Mouse (Mus musculus): ENCODE results near the gene Alg9. TPM values are rescaled to one million over a fixed set of nuclear protein-coding genes. Genes with fewer than 3 reads are reported as not detected.
A peak's percentile ranks its signal among the peaks of the same experiment; 100 is the strongest.

Alg9 gene
- polyA plus RNA-seq, 1 experiment, result 9.7 TPM

DNA sequence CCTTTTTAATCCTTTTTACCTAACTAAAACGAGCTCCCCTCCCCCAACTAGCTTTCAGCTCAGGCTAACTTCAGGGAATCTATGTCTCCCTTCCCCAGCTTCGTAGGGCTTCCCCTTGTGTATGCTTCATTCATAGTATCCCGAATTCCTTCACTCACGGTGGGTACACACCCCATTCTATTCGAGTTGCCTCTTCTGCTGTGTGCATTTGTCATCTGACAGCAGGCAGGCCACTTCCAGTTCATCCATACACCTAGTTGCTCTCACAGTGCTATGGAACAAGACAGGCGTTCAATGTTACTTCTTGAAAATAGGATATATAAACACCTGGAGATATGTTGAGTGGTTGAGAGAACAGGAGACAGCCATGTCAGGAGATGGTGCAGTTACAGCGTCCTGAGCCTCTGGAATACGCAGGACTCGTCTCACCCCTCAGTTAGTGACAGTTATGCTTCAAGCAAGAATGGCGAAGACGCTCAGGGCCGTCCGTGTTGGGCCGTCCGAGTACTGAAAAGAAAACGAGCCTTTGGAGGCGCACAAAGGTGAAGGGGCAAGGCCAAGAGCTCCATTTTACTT is 7.2 kb upstream of the Alg9 start:
- peak overlapping the region; percentile 94 for H3K4me3 ChIP-seq (replicated peaks; ENCODE audit: control insufficient read depth, low read depth, low read length)
- peaks cover 2% of the 10 kb centered on the region; the same call in 1 of the 2 replicates for H3K4me1 ChIP-seq (ENCODE audit: control insufficient read depth, insufficient read depth, low read length)
- WGBS, result 2% methylated on average over 17 of the region's 17 CpGs
- H3K27ac ChIP-seq (ENCODE audit: control insufficient read depth, insufficient read depth, low read depth, low read length, poor library complexity), result peak overlapping the region; percentile 93
- no peak for TF ChIP-seq POLR2A (IDR thresholded peaks at IDR 0.05; ENCODE audit: borderline replicate concordance, control insufficient read depth, low read depth, low read length)
- no peak for TF ChIP-seq CTCF (IDR thresholded peaks at IDR 0.05; ENCODE audit: control insufficient read depth, insufficient read depth, low read length)

DNA sequence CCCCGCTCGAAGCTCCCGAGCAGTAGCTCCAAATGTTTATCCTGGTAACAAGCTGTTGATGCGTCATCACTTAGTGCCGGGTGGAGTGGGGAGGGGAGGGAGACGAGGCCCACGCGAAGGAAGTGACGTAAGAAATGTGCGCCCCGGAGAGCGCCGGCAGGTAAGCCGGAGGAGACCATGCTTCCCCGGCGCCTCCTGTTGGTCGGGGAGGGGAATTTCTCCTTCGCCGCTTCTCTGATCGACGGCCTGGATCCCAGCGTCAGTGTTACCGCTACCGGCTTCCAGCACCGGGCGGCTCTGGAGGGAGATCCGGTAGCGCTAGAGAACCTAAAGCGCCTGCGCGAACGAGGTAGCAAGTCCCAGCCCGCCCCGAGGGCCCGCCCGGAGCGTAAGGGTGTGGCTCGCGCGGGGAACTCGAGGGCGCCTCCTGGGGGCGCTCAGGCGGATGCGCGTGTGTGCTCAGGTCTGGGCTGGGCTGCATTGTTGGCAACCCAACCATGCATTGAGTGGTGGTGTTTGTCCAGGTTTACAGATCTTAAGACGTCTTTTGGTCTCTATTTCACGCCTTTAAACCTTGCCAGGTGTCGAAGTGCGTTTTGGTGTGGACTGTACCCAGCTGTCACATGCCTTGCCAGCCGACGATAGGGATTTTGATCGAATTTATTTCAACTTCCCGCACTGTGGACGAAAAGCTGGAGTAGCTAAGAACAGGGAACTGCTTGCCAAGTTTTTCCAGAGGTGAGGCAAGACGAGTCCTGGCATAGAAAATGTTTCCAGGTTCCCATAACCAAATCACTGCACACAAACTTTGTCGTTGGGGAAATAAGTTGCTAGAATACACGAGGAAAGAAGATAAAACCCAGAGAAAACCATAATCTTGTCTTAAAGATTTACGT is 6.5 kb upstream of the Alg9 start, which contains the start of gene Fdxacb1:
Fdxacb1 (plus strand) TSS at position 130 of the 896 bp plus-strand sequence.
- peak within 1 kb of the TSS; percentile 93 for H3K27ac ChIP-seq (ENCODE audit: control insufficient read depth, insufficient read depth, low read depth, low read length, poor library complexity)
- peak; percentile 62; the same call in 1 of the 2 replicates for TF ChIP-seq POLR2A (IDR thresholded peaks at IDR 0.05; ENCODE audit: borderline replicate concordance, control insufficient read depth, low read depth, low read length)
- peak; percentile 67 for TF ChIP-seq CTCF (IDR thresholded peaks at IDR 0.05; ENCODE audit: control insufficient read depth, insufficient read depth, low read length)
- WGBS, result 3% methylated on average over 59 of the region's 59 CpGs
- peak within 1 kb of the TSS; percentile 94 for H3K4me3 ChIP-seq (replicated peaks; ENCODE audit: control insufficient read depth, low read depth, low read length)
- H3K4me1 ChIP-seq (ENCODE audit: control insufficient read depth, insufficient read depth, low read length), result peaks cover 2% of the 10 kb centered on the region; the same call in 1 of the 2 replicates

DNA sequence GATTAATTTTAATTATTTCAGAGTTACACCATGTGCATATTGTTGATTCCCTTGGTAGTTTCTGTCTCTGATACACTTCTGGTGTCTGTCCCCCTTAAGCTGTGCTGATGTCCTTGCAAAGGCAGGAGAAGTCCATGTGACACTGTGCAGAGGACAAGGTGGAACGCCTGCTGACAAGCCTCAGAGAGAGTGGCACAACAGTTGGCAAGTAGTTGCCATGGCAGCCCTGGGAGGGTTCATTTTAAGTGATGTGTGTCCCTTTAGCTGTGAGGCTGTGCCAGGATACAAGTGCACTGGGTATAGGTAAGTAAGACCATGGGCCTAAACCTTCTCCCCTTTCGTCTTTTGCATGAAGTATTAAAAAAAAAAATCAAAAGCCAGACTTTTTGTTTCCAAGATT is 4.8 kb upstream of the Alg9 start:
- H3K4me3 ChIP-seq (replicated peaks; ENCODE audit: control insufficient read depth, low read depth, low read length), result no peak overlapping the region
- H3K27ac ChIP-seq (ENCODE audit: control insufficient read depth, insufficient read depth, low read depth, low read length, poor library complexity), result no peak overlapping the region
- TF ChIP-seq CTCF (IDR thresholded peaks at IDR 0.05; ENCODE audit: control insufficient read depth, insufficient read depth, low read length), result no peak
- no peak for TF ChIP-seq POLR2A (IDR thresholded peaks at IDR 0.05; ENCODE audit: borderline replicate concordance, control insufficient read depth, low read depth, low read length)
- peaks cover 2% of the 10 kb centered on the region; the same call in 1 of the 2 replicates for H3K4me1 ChIP-seq (ENCODE audit: control insufficient read depth, insufficient read depth, low read length)
- WGBS, result 78% methylated on average over 2 of the region's 2 CpGs

DNA sequence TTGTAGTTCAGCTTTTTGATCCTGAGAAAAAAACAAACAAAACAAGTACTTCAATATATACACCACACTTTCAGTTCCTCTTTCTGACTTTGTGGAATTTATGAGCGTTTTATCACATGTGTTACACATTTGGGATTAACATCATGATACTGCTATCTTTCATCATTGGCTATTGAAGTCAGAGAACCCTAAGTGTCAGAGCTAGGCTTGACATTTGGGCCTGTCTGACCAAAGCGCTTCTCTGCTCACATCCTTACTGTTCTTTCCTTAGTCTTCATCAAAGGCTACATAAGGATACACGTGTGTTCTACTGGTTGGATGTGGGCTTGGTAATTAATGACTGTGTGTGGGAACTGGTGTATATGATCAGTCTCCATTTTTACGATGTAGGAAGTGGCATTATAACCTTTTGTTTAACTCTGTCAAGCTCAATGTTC is 775 bp upstream of the Alg9 start:
- TF ChIP-seq POLR2A (IDR thresholded peaks at IDR 0.05; ENCODE audit: borderline replicate concordance, control insufficient read depth, low read depth, low read length), result no peak
- no peak for TF ChIP-seq CTCF (IDR thresholded peaks at IDR 0.05; ENCODE audit: control insufficient read depth, insufficient read depth, low read length)
- H3K4me3 ChIP-seq (replicated peaks; ENCODE audit: control insufficient read depth, low read depth, low read length), result no peak overlapping the region
- WGBS, result 10% methylated on average over 4 of the region's 4 CpGs
- no peaks in the 10 kb centered on the region; the same call in 1 of the 2 replicates for H3K4me1 ChIP-seq (ENCODE audit: control insufficient read depth, insufficient read depth, low read length)
- H3K27ac ChIP-seq (ENCODE audit: control insufficient read depth, insufficient read depth, low read depth, low read length, poor library complexity), result no peak overlapping the region

DNA sequence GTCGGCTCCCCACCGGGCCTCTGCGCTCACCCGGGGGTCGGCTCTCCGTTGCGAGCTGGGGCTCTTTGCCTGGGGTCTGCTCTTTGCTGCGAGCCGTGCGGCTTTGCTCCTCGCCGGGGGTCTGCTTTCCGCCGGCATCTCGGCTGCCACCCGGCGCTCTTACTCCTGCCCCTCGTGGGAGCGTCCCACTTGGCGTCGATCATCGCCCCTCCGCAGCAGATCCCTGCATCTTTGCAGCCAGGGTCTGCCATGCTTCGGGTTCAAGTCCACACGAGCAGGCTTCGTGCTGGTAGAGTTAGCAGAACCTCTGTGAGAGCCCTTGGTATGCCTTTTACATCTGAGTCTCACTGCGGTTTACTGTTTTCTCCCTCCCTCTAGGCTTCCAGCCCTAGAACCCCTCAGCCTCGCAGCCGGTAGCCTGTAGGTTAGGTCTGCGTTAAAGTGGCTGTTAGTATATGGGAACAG is 875 bp downstream of the Alg9 start:
- H3K27ac ChIP-seq (ENCODE audit: control insufficient read depth, insufficient read depth, low read depth, low read length, poor library complexity), result no peak overlapping the region
- H3K4me1 ChIP-seq (ENCODE audit: control insufficient read depth, insufficient read depth, low read length), result no peaks in the 10 kb centered on the region; the same call in 1 of the 2 replicates
- under 1% methylated on average over 30 of the region's 30 CpGs for WGBS
- peak overlapping the region; percentile 68 for H3K4me3 ChIP-seq (replicated peaks; ENCODE audit: control insufficient read depth, low read depth, low read length)
- TF ChIP-seq CTCF (IDR thresholded peaks at IDR 0.05; ENCODE audit: control insufficient read depth, insufficient read depth, low read length) (no peak), POLR2A (IDR thresholded peaks at IDR 0.05; ENCODE audit: borderline replicate concordance, control insufficient read depth, low read depth, low read length) (no peak)

DNA sequence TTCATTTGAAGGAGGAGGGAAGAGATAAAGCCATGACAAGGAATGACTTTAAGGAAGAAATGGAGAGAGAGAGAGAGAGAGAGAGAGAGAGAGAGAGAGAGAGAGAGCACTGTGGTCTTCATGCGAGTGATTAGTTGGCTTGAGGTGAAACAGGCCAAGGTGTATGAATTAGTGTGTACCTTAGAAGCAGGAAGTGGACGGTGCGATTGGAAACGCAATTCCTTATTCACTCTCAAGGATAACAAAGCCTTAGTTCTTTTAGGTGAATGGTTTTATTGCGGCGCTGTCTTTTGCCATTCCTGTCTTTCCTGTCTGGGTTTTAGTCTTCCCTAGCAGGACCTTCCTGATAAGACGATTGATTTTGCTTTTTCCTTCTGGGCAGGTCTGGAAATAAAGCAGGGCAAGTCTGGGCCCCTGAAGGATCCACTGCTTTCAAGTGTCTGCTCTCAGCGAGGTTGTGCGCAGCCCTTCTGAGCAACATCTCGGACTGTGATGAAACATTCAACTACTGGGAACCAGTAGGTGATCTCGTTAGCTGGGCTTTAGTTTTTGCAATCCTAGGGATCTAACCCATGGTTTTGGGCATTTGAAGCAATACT is 1.4 kb downstream of the Alg9 start:
- Histone ChIP-seq H3K4me1 (ENCODE audit: control insufficient read depth, insufficient read depth, low read length) (no peaks in the 10 kb centered on the region; the same call in 1 of the 2 replicates), H3K4me3 (replicated peaks; ENCODE audit: control insufficient read depth, low read depth, low read length) (peak overlapping the region; percentile 68), H3K27ac (ENCODE audit: control insufficient read depth, insufficient read depth, low read depth, low read length, poor library complexity) (no peak overlapping the region)
- TF ChIP-seq CTCF (IDR thresholded peaks at IDR 0.05; ENCODE audit: control insufficient read depth, insufficient read depth, low read length) (no peak), POLR2A (IDR thresholded peaks at IDR 0.05; ENCODE audit: borderline replicate concordance, control insufficient read depth, low read depth, low read length) (no peak)
- WGBS, result 49% methylated on average over 11 of the region's 11 CpGs

DNA sequence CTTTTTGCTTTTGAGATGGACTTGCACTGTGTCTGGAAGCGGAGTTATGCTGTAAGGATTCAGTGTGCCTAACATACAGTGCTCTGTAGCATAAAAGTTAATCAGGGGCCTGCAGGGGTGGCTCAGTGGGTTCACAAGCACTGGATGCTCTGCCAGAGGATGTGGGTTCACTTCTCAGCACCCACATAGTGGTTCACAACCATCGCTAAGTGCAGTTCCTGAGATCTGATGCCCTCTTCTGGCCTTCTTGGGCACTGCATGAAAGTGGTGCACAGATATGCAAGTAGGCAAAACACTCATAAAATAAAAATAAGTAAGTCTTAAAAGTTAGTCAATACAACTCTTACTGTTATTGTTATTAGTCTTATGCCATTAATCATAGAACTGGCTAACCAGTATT is 7.3 kb downstream of the Alg9 start:
- Histone ChIP-seq H3K27ac (ENCODE audit: control insufficient read depth, insufficient read depth, low read depth, low read length, poor library complexity) (no peak overlapping the region), H3K4me3 (replicated peaks; ENCODE audit: control insufficient read depth, low read depth, low read length) (no peak overlapping the region), H3K4me1 (ENCODE audit: control insufficient read depth, insufficient read depth, low read length) (no peaks in the 10 kb centered on the region)
- TF ChIP-seq CTCF (IDR thresholded peaks at IDR 0.05; ENCODE audit: control insufficient read depth, insufficient read depth, low read length) (peak; percentile 57), POLR2A (IDR thresholded peaks at IDR 0.05; ENCODE audit: borderline replicate concordance, control insufficient read depth, low read depth, low read length) (no peak)
- WGBS, result 65% methylated on average over 2 of the region's 2 CpGs

DNA sequence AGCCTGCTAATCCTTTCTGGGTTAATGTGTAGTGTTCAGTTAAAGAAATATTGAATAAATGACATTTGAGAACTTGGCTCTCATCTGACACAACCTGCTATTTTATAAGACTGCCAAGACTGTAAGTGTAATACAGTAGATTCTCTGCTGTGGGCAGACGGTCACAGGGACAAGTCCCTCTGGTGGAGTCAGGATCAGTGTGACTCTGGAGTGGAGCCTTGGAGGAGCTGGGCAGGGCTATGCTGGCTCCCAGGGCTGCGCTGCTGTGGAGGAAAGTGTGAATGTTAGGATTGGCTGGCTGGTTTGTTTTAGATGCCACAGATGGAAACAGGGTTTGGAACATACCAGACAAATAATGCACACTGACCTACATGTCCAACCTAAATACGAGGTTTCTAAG is 20.4 kb downstream of the Alg9 start:
- 90% methylated on average over 3 of the region's 3 CpGs for WGBS
- H3K4me3 ChIP-seq (replicated peaks; ENCODE audit: control insufficient read depth, low read depth, low read length), result no peak overlapping the region
- no peak for TF ChIP-seq CTCF (IDR thresholded peaks at IDR 0.05; ENCODE audit: control insufficient read depth, insufficient read depth, low read length)
- no peak for TF ChIP-seq POLR2A (IDR thresholded peaks at IDR 0.05; ENCODE audit: borderline replicate concordance, control insufficient read depth, low read depth, low read length)
- no peak overlapping the region for H3K27ac ChIP-seq (ENCODE audit: control insufficient read depth, insufficient read depth, low read depth, low read length, poor library complexity)
- H3K4me1 ChIP-seq (ENCODE audit: control insufficient read depth, insufficient read depth, low read length), result no peaks in the 10 kb centered on the region; the same call in 1 of the 2 replicates
